Mouse (Mus musculus): ENCODE data around the gene Ube4a. TPM values are rescaled to one million over a fixed set of nuclear protein-coding genes. Genes with fewer than 3 reads are reported as not detected.
A peak's percentile ranks its signal among the peaks of the same experiment; 100 is the strongest.

Ube4a gene
- polyA plus RNA-seq, 1 experiment from 2014 or later: 26.3 TPM

DNA sequence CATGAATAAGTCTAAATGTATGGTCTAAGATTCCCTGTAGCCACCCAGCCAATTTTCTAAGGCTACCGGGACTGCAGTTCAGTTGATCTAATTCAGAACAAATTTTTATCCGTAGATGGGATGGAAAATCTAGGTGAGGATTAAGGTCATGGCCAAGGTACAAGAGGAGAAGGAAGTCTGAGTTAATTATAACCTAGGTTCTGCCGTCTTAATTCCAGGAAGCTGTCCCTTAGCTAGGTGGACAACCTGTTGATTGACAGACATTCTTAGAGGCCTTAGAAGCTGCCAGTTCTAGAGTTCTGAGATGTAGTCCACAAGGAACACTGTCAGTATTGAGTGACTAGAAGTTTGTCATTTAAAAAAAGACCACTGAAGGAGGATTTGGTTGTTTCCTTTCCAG lies 65.7 kb downstream of the Ube4a start:
- no peaks in the 10 kb centered on the region for H3K27me3 ChIP-seq (ENCODE audit: control insufficient read depth, insufficient read depth, low read depth, low read length)
- no peaks in the 10 kb centered on the region for H3K9me3 ChIP-seq (ENCODE audit: control insufficient read depth, low read length)
- H3K36me3 ChIP-seq (ENCODE audit: control insufficient read depth, insufficient read depth, low read length): no peaks in the 10 kb centered on the region
- WGBS: 68% methylated on average over 3 of the region's 3 CpGs
- no peak overlapping the region for H3K9ac ChIP-seq (ENCODE audit: low read length)
- H3K4me2 ChIP-seq (ENCODE audit: low read depth, low read length): no peak overlapping the region
- H3K4me3 ChIP-seq (ENCODE audit: low read length): no peak overlapping the region
- H3K4me1 ChIP-seq (replicated peaks; ENCODE audit: control insufficient read depth, insufficient read depth, low read length): no peaks in the 10 kb centered on the region
- ATAC-seq (ENCODE audit: low read depth): no peak
- no peak overlapping the region for H3K27ac ChIP-seq (ENCODE audit: low read length)

DNA sequence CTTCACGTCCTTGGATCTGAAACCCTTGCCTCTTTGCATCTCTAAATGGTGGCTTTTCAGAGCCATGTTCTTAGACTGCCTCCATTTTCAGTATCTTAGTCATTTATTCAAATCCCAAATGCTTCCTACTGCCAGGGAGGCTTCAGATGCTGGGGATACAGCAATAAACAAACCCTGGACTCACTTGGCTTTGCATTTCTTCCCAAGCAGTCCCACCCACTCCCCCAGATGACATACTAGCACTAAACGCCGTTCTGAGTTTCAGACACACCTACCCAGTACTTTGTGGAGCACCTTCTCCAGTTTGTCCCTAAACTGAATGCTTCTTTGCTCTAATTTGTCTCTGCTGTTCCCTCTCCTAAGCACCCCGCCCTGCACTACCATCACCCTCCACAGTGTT lies 68.4 kb downstream of the Ube4a start:
- ATAC-seq (ENCODE audit: low read depth): no peak
- 60% methylated on average over 4 of the region's 4 CpGs for WGBS
- no peak overlapping the region for H3K4me2 ChIP-seq (ENCODE audit: low read depth, low read length)

DNA sequence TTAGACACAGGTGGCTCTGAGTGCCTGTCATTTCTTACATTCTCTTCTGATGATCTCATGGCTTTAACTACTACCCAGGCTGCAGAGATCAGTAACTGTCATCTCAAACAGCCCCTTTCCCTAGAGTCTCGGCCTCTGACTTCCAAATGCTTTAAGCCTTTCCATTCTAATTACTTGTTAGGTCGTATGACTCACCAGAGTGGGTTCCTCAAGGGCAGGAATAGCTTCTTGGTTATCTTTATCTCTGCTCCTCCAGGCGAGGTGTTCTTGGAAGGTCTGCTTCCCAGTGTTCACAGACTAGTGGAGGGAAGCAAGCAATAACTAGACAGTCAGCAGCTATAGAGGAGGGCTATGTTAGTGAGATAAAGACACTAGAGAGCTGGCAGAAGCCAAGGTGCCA lies 72.7 kb downstream of the Ube4a start:
- Histone ChIP-seq H3K4me3 (ENCODE audit: low read length) (no peak overlapping the region), H3K4me1 (replicated peaks; ENCODE audit: control insufficient read depth, insufficient read depth, low read length) (no peaks in the 10 kb centered on the region), H3K9ac (ENCODE audit: low read length) (no peak overlapping the region), H3K27me3 (ENCODE audit: control insufficient read depth, insufficient read depth, low read depth, low read length) (no peaks in the 10 kb centered on the region), H3K27ac (ENCODE audit: low read length) (no peak overlapping the region), H3K36me3 (ENCODE audit: control insufficient read depth, insufficient read depth, low read length) (no peaks in the 10 kb centered on the region), H3K9me3 (ENCODE audit: control insufficient read depth, low read length) (no peaks in the 10 kb centered on the region), H3K4me2 (ENCODE audit: low read depth, low read length) (no peak overlapping the region)
- 44% methylated on average over 3 of the region's 3 CpGs for WGBS
- ATAC-seq (ENCODE audit: low read depth): no peak

More for the DNA sequence above, 68.4 kb downstream of the Ube4a start:
- no peak overlapping the region for H3K27ac ChIP-seq (ENCODE audit: low read length)
- H3K4me3 ChIP-seq (ENCODE audit: low read length): no peak overlapping the region
- no peaks in the 10 kb centered on the region for H3K9me3 ChIP-seq (ENCODE audit: control insufficient read depth, low read length)
- no peaks in the 10 kb centered on the region for H3K36me3 ChIP-seq (ENCODE audit: control insufficient read depth, insufficient read depth, low read length)
- H3K4me1 ChIP-seq (replicated peaks; ENCODE audit: control insufficient read depth, insufficient read depth, low read length): no peaks in the 10 kb centered on the region
- no peaks in the 10 kb centered on the region for H3K27me3 ChIP-seq (ENCODE audit: control insufficient read depth, insufficient read depth, low read depth, low read length)
- no peak overlapping the region for H3K9ac ChIP-seq (ENCODE audit: low read length)

DNA sequence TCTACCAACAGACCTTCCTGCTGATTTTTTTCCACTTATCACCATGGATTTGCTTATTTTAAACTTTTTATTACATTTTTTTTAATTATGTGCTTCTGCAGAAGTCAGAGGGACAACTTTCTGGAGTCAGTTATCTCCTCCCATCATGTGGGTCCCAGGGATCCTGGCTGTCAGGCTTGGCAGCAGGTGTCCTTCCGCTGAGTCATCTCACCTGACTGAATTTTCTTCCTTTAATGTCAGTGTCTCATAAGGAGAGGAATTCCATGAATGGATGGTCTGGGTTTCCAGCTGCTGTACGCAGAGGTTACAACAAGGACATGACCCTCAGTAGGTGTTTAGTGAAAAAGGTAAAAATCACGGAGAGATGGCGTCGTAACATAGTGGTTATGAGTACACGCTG lies 74.2 kb downstream of the Ube4a start:
- H3K27me3 ChIP-seq (ENCODE audit: control insufficient read depth, insufficient read depth, low read depth, low read length): no peaks in the 10 kb centered on the region
- no peaks in the 10 kb centered on the region for H3K4me1 ChIP-seq (replicated peaks; ENCODE audit: control insufficient read depth, insufficient read depth, low read length)
- H3K4me3 ChIP-seq (ENCODE audit: low read length): no peak overlapping the region
- H3K4me2 ChIP-seq (ENCODE audit: low read depth, low read length): no peak overlapping the region
- ATAC-seq (ENCODE audit: low read depth): no peak
- H3K36me3 ChIP-seq (ENCODE audit: control insufficient read depth, insufficient read depth, low read length): no peaks in the 10 kb centered on the region
- WGBS: 80% methylated on average over 6 of the region's 6 CpGs
- H3K27ac ChIP-seq (ENCODE audit: low read length): no peak overlapping the region
- no peaks in the 10 kb centered on the region for H3K9me3 ChIP-seq (ENCODE audit: control insufficient read depth, low read length)
- H3K9ac ChIP-seq (ENCODE audit: low read length): no peak overlapping the region

DNA sequence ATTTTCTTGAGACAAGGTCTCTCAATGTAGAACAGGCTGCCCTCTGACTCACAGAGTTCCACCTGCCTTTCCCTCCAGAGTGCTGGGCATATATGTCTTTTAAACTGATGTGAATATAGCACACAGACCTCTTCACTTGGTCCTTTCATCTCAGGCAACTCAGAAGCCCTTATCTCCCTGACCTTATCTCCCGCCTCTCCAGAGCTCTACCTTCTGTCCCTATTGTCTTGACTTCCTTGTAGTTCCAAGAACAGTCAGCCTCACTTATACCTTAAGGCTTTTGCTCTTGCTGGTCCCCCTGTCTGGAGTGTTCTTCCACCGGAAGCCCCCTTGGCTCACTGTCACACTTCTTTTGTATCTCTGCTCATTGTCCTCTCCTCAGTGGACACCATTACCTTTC lies 75.3 kb downstream of the Ube4a start:
- 37% methylated on average over 2 of the region's 2 CpGs for WGBS
- Histone ChIP-seq H3K9ac (ENCODE audit: low read length) (no peak overlapping the region), H3K27me3 (ENCODE audit: control insufficient read depth, insufficient read depth, low read depth, low read length) (no peaks in the 10 kb centered on the region), H3K4me2 (ENCODE audit: low read depth, low read length) (no peak overlapping the region), H3K9me3 (ENCODE audit: control insufficient read depth, low read length) (no peaks in the 10 kb centered on the region), H3K36me3 (ENCODE audit: control insufficient read depth, insufficient read depth, low read length) (no peaks in the 10 kb centered on the region), H3K27ac (ENCODE audit: low read length) (no peak overlapping the region), H3K4me3 (ENCODE audit: low read length) (no peak overlapping the region), H3K4me1 (replicated peaks; ENCODE audit: control insufficient read depth, insufficient read depth, low read length) (no peaks in the 10 kb centered on the region)
- no peak for ATAC-seq (ENCODE audit: low read depth)

DNA sequence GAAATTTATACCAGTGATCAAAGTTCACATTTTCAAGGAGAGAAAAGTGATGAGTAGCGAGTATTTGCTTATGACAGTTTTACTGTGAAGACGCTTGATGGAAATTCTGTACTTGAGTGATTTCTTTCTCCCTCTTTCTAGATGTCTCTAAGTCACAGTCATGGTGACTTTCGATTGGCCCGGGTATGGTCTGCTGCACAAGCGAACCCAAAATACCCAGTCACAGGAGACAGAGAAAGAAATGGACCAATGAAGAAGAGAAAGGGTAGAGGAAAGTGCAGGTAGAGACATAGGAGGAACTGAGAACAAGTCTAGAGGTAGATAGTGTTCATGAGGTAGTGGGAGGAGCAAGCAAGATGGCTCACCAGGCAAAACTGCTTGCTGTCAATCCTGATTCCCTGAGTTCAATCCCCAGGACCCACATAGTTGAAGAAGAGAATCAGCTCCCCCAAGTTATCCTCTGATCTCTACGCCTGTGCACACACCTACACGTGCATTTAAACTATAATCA lies 77.2 kb downstream of the Ube4a start:
- Histone ChIP-seq H3K4me2 (ENCODE audit: low read depth, low read length) (no peak overlapping the region), H3K36me3 (ENCODE audit: control insufficient read depth, insufficient read depth, low read length) (no peaks in the 10 kb centered on the region), H3K4me1 (replicated peaks; ENCODE audit: control insufficient read depth, insufficient read depth, low read length) (peaks cover 3% of the 10 kb centered on the region), H3K27ac (ENCODE audit: low read length) (no peak overlapping the region), H3K4me3 (ENCODE audit: low read length) (no peak overlapping the region), H3K9ac (ENCODE audit: low read length) (no peak overlapping the region), H3K27me3 (ENCODE audit: control insufficient read depth, insufficient read depth, low read depth, low read length) (no peaks in the 10 kb centered on the region), H3K9me3 (ENCODE audit: control insufficient read depth, low read length) (no peaks in the 10 kb centered on the region)
- no peak for ATAC-seq (ENCODE audit: low read depth)
- WGBS: 83% methylated on average over 7 of the region's 7 CpGs

DNA sequence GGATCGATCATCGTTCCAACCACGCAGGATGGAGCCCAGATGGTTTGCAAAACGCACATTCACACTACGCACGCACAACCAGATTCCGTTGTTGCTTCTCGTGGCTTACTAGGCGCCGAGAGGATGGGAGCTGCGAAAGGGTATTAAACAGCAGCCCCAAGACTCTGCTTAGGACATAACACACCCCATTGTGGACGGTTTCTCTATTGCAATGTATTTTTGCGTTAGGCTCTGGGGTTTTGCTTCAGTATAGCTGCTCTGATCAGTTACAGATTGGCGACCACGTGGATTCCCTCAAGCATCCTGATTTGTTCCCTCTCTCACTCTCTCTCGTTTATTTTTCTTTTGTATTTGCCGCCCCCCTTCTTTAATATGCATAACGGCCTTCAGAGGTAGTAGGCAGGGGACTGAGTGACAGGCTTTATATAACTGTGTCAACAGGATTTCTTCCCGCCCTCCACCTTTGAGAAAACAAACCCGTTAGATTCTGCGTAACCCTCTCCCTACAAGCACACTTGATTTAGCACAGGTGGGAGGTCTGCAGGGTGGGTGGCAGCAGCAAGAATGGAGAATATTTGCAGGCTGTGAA lies 82.3 kb downstream of the Ube4a start:
- H3K4me2 ChIP-seq (ENCODE audit: low read depth, low read length): peak overlapping the region; percentile 98
- under 1% methylated on average over 21 of the region's 21 CpGs for WGBS
- no peaks in the 10 kb centered on the region for H3K36me3 ChIP-seq (ENCODE audit: control insufficient read depth, insufficient read depth, low read length)
- H3K27me3 ChIP-seq (ENCODE audit: control insufficient read depth, insufficient read depth, low read depth, low read length): no peaks in the 10 kb centered on the region
- no peak overlapping the region for H3K27ac ChIP-seq (ENCODE audit: low read length)
- no peaks in the 10 kb centered on the region for H3K9me3 ChIP-seq (ENCODE audit: control insufficient read depth, low read length)
- no peak overlapping the region for H3K9ac ChIP-seq (ENCODE audit: low read length)
- peaks cover 24% of the 10 kb centered on the region for H3K4me1 ChIP-seq (replicated peaks; ENCODE audit: control insufficient read depth, insufficient read depth, low read length)
- H3K4me3 ChIP-seq (ENCODE audit: low read length): peak overlapping the region; percentile 97
- ATAC-seq (ENCODE audit: low read depth): no peak

DNA sequence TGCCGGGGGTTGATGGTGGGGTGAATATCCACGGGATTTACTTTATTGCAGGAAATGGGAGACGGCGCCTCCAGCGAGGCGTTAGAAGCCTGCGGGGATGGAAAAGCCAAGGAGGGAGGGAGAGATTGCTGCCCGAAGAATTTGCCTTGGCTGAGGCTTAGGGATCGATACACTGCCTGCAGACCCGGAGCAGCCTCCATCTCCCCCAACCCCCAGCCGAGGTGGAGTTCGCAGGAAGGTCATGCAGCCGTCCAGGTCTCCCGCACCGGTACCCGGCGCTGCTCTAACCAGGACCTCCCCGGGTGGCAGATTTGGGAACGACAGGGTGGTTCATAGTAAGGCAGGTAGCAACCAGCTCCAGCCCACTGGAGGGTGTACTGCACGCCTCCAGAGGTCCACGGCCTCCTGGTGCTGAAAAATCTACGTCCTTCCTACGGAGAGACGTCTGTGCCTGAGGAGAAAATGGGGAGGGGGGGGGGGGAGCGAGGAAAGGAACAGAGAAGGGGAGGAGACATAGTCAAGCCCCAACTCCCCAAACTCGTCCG lies 82.9 kb downstream of the Ube4a start:
- Histone ChIP-seq H3K9ac (ENCODE audit: low read length) (peak overlapping the region; percentile 83), H3K36me3 (ENCODE audit: control insufficient read depth, insufficient read depth, low read length) (no peaks in the 10 kb centered on the region), H3K9me3 (ENCODE audit: control insufficient read depth, low read length) (no peaks in the 10 kb centered on the region), H3K4me3 (ENCODE audit: low read length) (peak overlapping the region; percentile 97), H3K4me1 (replicated peaks; ENCODE audit: control insufficient read depth, insufficient read depth, low read length) (peaks cover 25% of the 10 kb centered on the region), H3K27me3 (ENCODE audit: control insufficient read depth, insufficient read depth, low read depth, low read length) (no peaks in the 10 kb centered on the region), H3K27ac (ENCODE audit: low read length) (peak overlapping the region; percentile 98), H3K4me2 (ENCODE audit: low read depth, low read length) (peak overlapping the region; percentile 98)
- peak; percentile 39 for ATAC-seq (ENCODE audit: low read depth)
- whole genome bisulfite sequencing: under 1% methylated on average over 26 of the region's 27 CpGs

DNA sequence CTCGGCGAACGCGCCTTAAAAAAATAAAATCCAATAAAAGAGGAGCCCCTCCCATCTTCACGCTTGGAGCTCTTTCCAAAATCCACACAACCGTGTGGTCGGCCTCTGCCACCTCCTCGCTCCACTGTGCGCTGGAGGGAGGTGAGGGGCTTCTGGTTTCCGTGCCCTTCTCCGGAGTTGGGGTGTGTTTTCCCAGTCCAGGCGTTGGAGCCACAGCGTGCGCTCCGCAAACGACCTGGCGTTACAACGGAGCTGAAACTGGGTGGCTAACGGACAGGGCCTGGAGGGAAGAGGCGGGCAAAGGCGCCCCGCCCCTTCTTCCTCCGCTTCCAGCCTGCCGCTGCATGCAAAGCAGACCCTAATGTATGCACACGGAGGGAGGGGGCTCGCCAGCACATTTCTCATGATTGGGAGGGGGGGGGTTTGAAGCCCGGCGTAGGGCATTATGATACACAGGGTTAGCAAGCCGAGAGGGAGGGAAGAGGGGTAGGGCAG lies 83.4 kb downstream of the Ube4a start:
- Histone ChIP-seq H3K27me3 (ENCODE audit: control insufficient read depth, insufficient read depth, low read depth, low read length) (no peaks in the 10 kb centered on the region), H3K9ac (ENCODE audit: low read length) (peak overlapping the region; percentile 83), H3K27ac (ENCODE audit: low read length) (peak overlapping the region; percentile 98), H3K9me3 (ENCODE audit: control insufficient read depth, low read length) (no peaks in the 10 kb centered on the region), H3K4me1 (replicated peaks; ENCODE audit: control insufficient read depth, insufficient read depth, low read length) (peaks cover 25% of the 10 kb centered on the region), H3K36me3 (ENCODE audit: control insufficient read depth, insufficient read depth, low read length) (no peaks in the 10 kb centered on the region), H3K4me2 (ENCODE audit: low read depth, low read length) (peak overlapping the region; percentile 98), H3K4me3 (ENCODE audit: low read length) (peak overlapping the region; percentile 97)
- WGBS: 0% methylated on average over 29 of the region's 29 CpGs
- ATAC-seq (ENCODE audit: low read depth): peak; percentile 76
